Mouse (Mus musculus): Measurements from ENCODE around the gene Spata32. TPM values are rescaled to one million over a fixed set of nuclear protein-coding genes. Genes with fewer than 3 reads are reported as not detected.

Gene Spata32
- polyA plus RNA-seq (2014; fragmentation: Illumina TruSeq; extraction: RNeasy Lipid Tissue Mini Kit (QIAGEN cat#74804); ENCODE audit: low read depth, low replicate concordance), result 4.0 TPM

DNA sequence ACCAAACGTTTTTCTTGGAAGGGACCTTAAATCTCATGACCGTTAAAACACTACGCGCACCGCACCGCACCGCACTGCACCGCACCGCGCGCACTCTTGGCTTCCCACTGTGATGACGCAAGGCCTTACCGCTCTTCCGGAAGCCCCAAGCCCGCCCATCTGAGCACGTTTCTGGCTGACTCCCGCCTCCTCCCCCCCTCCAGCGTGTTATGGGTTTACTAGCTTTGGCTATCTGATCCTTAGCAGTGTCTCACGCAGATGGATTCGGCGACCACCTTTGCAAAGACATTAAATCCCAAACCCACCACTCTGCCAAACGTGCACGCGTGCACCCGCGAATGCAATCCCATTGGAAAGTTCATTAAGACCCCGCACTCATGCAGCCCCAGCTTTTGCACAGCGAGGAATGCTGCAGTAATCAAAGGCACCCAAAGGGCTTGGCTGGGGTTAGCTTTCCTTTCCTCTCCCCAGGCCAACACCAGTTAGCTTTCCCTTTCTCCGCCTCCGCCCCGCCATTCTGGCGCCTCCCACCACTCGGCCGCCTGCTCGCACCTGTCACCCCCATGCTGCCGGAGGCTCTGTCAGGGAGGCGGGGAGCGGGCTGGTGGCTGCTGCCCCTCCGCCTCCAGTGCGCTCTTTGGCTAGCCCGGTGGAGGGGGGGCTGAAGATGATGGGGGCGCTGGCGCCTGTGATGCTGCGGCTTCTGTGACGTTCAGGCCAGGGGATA, at the start of gene Spata32:
Gene Spata32, minus strand, starts transcription at position 643 of the 727 bp plus-strand sequence.

GRCm38 (mm10) chr11:103267346-103268219, 49.4 kb upstream of the Spata32 start, which contains the start of gene Map3k14:
Map3k14 (minus strand) TSS chr11:103267472.

DNA sequence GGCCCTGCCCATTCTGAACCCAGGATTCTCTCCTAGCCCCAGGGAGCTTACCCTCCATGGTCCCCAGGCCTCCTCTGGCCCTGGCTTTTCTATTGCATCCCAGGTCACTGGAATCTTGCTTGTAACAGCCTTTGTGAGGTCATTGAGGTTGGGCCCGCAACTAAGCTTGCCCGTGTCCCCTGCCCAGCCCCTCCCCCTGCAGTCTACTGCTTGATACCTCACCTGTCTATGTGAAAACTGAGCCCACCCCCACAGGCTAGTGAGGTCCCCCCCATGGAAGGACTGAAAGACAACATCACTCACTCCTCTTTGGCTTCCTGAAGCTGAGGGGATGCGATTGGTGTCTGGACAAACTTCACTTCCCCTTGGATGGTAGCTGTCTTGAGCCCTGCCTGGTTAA, 9.8 kb downstream of the Spata32 start, which contains the start of gene 1700023F06Rik:
Gene 1700023F06Rik, minus strand, starts transcription at position 101 of the 400 bp plus-strand sequence.

GRCm38 (mm10) chr11:103170494-103171285, 47.5 kb downstream of the Spata32 start, which contains the start of gene Fmnl1:
Fmnl1 (plus strand) TSS chr11:103171107.

Other genes starting within 250 kb of the Spata32 start
- 49.6 TPM for gene Nmt1, start 190.2 kb downstream of the Spata32 start, polyA plus RNA-seq (2014; fragmentation: Illumina TruSeq; extraction: RNeasy Lipid Tissue Mini Kit (QIAGEN cat#74804); ENCODE audit: low read depth, low replicate concordance)
- 41.6 TPM for gene Dcakd, start 190.1 kb downstream of the Spata32 start, polyA plus RNA-seq (2014; fragmentation: Illumina TruSeq; extraction: RNeasy Lipid Tissue Mini Kit (QIAGEN cat#74804); ENCODE audit: low read depth, low replicate concordance)
- gene Plcd3, start 116.8 kb downstream of the Spata32 start, polyA plus RNA-seq (2014; fragmentation: Illumina TruSeq; extraction: RNeasy Lipid Tissue Mini Kit (QIAGEN cat#74804); ENCODE audit: low read depth, low replicate concordance), result 22.4 TPM
- gene Acbd4, start 116.8 kb downstream of the Spata32 start, polyA plus RNA-seq (2014; fragmentation: Illumina TruSeq; extraction: RNeasy Lipid Tissue Mini Kit (QIAGEN cat#74804); ENCODE audit: low read depth, low replicate concordance), result 125 TPM
- gene Hexim1, start 102.2 kb downstream of the Spata32 start, polyA plus RNA-seq (2014; fragmentation: Illumina TruSeq; extraction: RNeasy Lipid Tissue Mini Kit (QIAGEN cat#74804); ENCODE audit: low read depth, low replicate concordance), result 34.1 TPM
- 7.6 TPM for gene Hexim2, start 86.0 kb downstream of the Spata32 start, polyA plus RNA-seq (2014; fragmentation: Illumina TruSeq; extraction: RNeasy Lipid Tissue Mini Kit (QIAGEN cat#74804); ENCODE audit: low read depth, low replicate concordance)
- 8.6 TPM for gene Fmnl1, start 47.3 kb downstream of the Spata32 start, polyA plus RNA-seq (2014; fragmentation: Illumina TruSeq; extraction: RNeasy Lipid Tissue Mini Kit (QIAGEN cat#74804); ENCODE audit: low read depth, low replicate concordance)
- 3.9 TPM for gene 1700023F06Rik, start 9.9 kb downstream of the Spata32 start, polyA plus RNA-seq (2014; fragmentation: Illumina TruSeq; extraction: RNeasy Lipid Tissue Mini Kit (QIAGEN cat#74804); ENCODE audit: low read depth, low replicate concordance)
- 7.9 TPM for gene Map3k14, start 49.0 kb upstream of the Spata32 start, polyA plus RNA-seq (2014; fragmentation: Illumina TruSeq; extraction: RNeasy Lipid Tissue Mini Kit (QIAGEN cat#74804); ENCODE audit: low read depth, low replicate concordance)
- 17.1 TPM for gene Arhgap27, start 145.3 kb upstream of the Spata32 start, polyA plus RNA-seq (2014; fragmentation: Illumina TruSeq; extraction: RNeasy Lipid Tissue Mini Kit (QIAGEN cat#74804); ENCODE audit: low read depth, low replicate concordance)
- 14.8 TPM for gene Plekhm1, start 194.3 kb upstream of the Spata32 start, polyA plus RNA-seq (2014; fragmentation: Illumina TruSeq; extraction: RNeasy Lipid Tissue Mini Kit (QIAGEN cat#74804); ENCODE audit: low read depth, low replicate concordance)

Data from adipose tissue, adult 10 weeks (tissue).